Mouse (Mus musculus): ENCODE data around the gene Glis3.

GRCm38 (mm10) chr19:28273946-28274345 lies 405.9 kb downstream of the Glis3 start:
- TF ChIP-seq GATA1 (IDR thresholded peaks at IDR 0.05; ENCODE audit: borderline replicate concordance, low read length) (no peak), CTCF (IDR thresholded peaks at IDR 0.05; ENCODE audit: low read depth, low read length) (no peak), TAL1 (conservative IDR thresholded peaks at IDR 0.05; ENCODE audit: low read depth, low read length) (no peak)
